Mouse (Mus musculus) skeletal muscle tissue, adult 2 months (tissue): ENCODE data around the gene Ewsr1.

Source experiments
- DNase-seq: peaks from one replicate; pipeline ENCODE4 v3.0.0-alpha.2; 2012; ENCODE audit warnings: low read depth, low spot score

Ewsr1 gene

DNA sequence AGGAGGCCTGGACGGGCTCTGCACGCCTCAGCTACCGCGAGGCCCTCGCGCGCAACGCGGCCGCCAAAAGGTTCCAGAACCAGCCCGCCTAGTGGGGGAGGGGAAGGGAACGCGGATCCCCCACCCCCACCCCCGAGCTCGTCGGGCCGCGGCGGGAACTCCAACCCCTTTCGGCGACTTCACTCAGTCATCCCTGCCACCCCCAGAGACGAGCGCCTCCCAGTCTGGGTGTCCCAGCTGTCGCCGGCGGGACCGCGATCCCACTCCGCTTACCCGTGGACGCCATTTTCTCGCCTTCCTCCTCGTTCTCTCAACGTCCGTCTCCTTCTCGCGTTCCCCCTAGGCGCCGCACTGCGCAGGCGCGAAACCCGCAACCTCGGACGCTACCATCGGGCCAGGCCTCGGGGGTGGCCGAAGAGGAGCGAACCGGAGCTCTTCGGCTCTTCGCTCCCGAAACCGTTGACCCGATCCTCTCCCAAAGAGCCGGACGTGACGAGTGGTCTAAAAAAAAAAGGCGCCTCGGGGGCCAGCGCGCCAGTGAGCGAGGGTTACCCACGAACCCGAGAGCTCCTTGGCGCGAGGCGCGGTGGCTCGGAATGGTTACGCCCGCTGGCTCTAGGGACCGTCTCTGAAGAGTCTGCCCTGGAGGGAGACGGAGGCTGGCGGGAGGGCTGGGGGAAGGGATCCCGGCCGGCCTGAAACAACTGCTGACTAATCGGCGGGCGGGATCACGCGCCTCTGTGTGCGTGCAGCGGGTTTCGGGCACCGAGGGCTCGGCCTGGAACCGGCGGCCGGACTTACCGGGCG lies at the start of gene Ewsr1, which contains the start of gene Rhbdd3:
Gene Ewsr1 (minus strand): TSS at position 531 of the 807 bp plus-strand sequence.
Gene Rhbdd3 (plus strand): TSS at position 191 of the 807 bp plus-strand sequence.
- DNase-seq: peak; percentile 96

DNA sequence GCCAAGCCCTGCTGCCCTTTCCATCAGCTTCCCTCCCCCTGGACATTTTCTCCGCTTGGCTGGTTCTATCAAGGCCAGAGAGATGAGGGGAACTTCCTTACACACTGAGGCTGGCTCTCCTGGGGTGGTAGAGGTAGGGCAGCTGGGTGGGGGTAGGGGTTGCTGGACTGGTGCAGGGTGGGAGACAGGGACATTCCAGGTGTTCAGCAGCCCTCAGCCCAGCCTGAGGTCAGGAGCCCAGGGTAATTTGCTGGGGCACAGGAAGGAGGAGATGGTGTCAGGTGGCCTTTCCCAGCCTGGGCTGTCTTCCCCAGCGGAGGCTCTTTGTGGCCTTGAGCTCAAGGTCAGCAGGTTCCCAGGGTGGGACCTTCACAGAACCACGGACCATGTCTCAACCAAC lies 46.5 kb upstream of the Ewsr1 start:
- DNase-seq: no peak

DNA sequence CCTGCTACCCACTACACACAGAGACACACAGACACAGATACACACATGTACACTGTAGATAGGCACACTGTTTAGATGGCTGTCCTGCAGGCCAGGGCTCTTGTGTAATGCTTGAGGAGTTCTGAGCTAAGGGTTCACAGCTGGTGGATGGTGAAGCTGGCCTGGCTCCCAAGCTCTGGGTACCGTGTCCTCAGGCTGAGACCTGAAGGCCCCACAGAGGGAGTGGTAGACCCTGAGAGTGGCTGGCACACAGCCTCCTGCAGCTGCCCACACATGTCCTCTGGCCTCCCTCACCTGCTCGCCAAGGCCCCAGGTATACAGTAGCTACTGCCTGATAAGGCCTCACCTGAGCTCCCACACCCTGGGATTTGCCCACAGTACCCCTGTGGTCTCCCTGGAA lies 42.9 kb upstream of the Ewsr1 start:
- no peak for DNase-seq

DNA sequence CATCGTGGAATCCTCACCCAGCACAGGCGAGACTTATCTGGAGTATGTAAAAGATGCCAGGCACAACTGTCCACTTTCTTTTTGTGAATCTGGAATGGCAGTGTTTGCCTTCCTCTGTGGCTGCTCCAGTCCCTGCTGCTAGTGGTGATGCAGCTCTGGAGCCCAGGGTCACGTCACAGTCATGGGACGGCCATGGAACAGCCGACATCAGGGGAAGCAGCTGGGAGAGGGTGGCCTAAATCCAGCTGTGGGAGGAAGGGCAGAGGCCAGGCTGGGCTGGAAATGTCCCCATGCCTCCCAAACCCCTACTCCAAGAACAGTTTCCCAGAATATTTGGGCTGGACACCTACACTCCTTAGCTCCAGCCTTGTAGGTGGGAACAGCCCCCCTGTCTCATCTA lies 42.2 kb upstream of the Ewsr1 start:
- no peak for DNase-seq

GRCm38 (mm10) chr11:5140619-5141018 lies 41.6 kb upstream of the Ewsr1 start:
- peak; percentile 74 for DNase-seq

- DNase-seq: no peak
These were observed 40.3 kb upstream of the Ewsr1 start for GRCm38 (mm10) chr11:5139372-5139771.

DNA sequence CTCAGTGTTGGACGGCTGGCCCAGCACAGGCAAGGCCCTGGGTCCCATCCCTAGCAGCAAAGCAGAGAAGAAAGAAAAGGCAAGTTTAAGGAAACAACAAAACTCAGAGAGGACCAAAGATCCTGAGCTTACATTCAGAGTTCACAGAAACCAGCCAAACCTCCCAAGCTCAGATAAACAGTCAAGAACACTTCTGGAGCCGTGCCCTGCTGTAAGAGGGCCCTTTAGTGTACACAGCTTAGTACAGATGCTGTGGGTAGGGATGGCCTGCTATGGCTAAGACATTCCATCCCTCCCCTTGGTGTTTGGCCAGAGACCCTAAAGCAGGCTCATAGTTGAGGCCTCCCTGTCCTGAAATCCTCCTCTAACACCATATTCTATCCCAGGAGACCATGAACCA lies 39.6 kb upstream of the Ewsr1 start:
- no peak for DNase-seq

GRCm38 (mm10) chr11:5135914-5136313 lies 36.8 kb upstream of the Ewsr1 start:
- no peak for DNase-seq

DNA sequence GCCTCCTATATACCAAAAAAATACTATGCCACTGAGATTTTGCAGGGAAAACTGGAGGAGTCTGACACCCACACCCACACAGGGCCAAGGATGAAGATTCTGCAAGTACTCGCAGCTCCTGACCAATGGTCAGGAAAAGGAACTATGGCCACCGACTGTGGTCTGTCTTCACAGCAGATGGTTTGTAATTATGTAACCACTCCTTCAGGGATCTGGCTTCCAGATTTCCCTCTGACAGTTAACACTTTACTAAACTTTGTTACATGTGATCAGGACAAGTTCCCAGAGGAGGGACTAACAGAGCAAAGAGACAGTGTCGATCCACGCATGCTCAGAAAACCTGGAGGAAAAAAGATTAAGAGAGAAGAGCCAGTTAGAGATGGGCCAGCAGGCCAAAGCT lies 33.7 kb upstream of the Ewsr1 start:
- no peak for DNase-seq

DNA sequence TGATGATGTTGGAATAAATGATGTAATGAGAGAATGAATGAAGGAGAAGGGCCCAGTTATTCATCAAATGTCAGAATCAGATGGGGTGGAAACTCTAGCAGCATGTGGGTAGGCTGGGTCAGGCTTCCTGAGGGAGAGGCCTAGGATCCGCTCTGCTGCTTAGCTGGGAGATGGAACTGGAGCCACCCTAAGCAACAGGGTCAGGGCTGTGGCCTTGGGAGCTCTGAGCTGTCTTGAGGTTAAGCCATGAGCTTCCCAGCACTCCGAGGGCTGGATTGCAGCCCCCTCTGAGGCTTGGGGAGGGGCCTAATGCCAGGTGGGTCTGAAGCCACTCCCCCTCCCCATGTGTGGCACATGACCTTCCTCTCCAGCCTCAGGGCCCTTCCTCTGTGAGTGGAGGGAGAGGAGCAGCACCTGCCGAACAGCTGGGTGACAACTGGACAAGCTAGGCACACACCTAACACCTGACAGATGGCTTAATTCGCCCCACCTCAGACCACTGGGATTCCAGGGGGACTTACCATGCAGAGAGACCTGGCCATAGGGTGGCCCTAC lies 31.1 kb upstream of the Ewsr1 start:
- no peak for DNase-seq

- DNase-seq: no peak
These were observed 30.0 kb upstream of the Ewsr1 start for GRCm38 (mm10) chr11:5129035-5129480.

DNA sequence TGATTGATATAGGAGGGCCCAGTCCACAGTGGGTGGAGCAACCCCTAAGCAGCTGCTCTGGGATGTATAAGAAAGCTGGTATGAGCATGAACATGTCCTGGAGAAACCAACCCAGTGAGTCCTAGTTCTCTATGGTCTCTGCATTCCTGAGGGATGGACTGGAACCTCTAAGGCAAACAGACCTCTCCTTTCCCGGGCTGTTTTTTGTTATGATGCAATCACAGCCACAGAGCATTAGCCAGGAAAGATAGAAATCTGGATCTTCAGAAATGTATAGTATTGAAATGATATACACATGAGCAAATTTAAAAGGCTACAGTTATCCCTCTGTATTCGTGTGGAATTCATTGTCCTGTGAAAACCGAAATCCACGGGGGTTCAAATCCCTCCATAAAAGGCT lies 26.6 kb upstream of the Ewsr1 start:
- no peak for DNase-seq

- peak; percentile 92 for DNase-seq
These were observed 16.0 kb upstream of the Ewsr1 start for GRCm38 (mm10) chr11:5114931-5115581.

DNA sequence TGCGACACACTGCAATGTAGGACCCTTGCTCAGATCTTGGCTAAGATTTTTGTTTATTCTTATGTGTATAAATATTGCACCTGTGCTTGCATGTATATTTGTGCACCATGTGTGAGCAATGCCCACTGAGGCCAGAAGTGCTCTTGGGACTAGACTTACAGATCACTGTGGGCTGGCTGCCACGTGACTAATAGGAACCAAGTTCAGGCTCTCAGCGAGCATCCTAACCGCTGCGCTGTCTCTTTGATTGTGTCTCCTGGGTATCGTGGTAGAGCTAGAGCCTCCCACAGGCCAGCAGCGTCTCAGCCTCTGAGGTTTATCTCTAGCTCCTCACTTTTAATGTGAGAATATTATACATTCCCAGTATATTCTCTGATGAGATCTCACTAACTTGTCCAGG lies 14.6 kb upstream of the Ewsr1 start:
- DNase-seq: no peak

- no peak for DNase-seq
These were observed 10.4 kb upstream of the Ewsr1 start for GRCm38 (mm10) chr11:5109441-5109840.

DNA sequence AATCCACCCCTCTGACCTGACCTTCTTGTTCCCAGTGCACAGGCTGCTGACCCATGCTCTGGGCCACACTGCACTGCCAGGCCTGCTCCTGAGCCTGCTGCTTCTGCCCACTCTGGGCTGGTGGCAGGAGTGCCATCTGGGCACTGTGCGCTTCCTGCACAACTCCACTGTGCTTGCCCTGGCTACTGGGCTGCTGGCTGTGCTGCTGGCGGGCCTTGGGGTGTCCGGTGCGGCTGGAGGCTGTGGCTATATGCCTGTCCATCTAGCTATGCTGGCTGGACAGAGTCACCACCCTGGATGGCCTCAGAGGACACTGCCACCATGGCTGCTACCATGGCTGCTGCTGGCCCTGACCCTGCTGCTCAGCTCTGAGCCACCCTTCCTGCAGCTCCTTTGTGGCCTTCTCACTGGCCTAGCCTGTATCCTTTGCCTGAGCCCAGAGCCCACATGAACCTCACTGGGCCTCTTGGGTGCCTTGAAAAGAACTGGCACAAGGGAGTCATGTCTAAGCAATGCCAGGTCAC lies 5.0 kb upstream of the Ewsr1 start:
- peak; percentile 59 for DNase-seq

- no peak for DNase-seq
These were observed 3.3 kb upstream of the Ewsr1 start for GRCm38 (mm10) chr11:5102384-5102783.

GRCm38 (mm10) chr11:5101641-5102040 lies 2.6 kb upstream of the Ewsr1 start:
- DNase-seq: no peak

GRCm38 (mm10) chr11:5100801-5101200 lies 1.7 kb upstream of the Ewsr1 start:
- no peak for DNase-seq

DNA sequence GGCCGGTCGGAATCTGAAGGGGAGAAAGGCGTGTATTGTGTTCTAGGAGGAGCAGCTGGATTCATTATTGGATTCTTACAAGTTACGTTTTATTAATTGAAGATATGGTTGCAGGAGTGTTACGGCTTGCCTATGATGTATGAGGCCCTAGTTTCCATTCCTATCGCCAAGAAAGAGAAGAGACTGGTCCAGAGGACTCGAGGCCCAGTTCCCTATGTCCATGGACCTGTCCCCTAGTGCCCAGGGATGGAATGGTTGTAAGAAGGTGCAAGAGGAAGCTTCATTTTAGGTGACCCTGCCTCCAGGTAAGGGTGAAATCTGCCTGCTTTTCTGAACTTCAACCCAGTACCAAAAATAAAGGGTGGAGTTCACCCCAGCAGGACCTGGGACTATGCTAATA lies 1.2 kb upstream of the Ewsr1 start:
- no peak for DNase-seq

GRCm38 (mm10) chr11:5099576-5100183 lies 614 bp upstream of the Ewsr1 start:
- peak; percentile 76 for DNase-seq
